Mouse (Mus musculus): ENCODE measurements around the gene S100a10.

DNA sequence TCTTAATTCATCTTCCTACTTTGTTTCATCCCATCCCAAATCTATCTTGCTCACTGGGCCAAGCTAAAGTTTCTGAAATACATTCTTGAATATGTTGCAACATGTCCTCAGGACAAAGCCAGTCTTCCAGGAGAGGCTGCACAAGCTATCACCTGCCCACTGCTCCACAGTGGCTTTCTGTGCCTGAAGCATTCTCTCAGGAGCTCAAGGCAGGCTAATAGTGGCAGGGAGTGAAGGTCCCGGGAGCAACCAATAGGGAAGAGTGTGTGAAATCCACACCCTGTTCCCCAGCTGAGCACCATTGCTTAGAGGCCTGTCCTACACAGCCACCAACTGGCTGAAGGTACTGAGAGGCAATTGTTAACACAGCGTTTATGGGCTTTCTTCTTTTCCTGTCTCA is 26.1 kb downstream of the S100a10 start:
- no peak for TF ChIP-seq CTCF (IDR thresholded peaks at IDR 0.05; ENCODE audit: low read depth)
- TF ChIP-seq EP300 (IDR thresholded peaks at IDR 0.05; ENCODE audit: low read depth), result no peak

Data from heart, postnatal 0 days (tissue).